Mouse (Mus musculus): ENCODE data around the gene Sirt6. TPM values are rescaled to one million over a fixed set of nuclear protein-coding genes. Genes with fewer than 3 reads are reported as not detected.

Sirt6 gene
- total RNA-seq, 1 experiment from 2014 or later: 6.4 TPM

- ATAC-seq (ENCODE audit: extremely low read depth, insufficient number of reproducible peaks, low FRiP score, poor library complexity, severe bottlenecking): no peak
Measured at GRCm38 (mm10) chr10:81627836-81628220, 231 bp upstream of the Sirt6 start.

DNA sequence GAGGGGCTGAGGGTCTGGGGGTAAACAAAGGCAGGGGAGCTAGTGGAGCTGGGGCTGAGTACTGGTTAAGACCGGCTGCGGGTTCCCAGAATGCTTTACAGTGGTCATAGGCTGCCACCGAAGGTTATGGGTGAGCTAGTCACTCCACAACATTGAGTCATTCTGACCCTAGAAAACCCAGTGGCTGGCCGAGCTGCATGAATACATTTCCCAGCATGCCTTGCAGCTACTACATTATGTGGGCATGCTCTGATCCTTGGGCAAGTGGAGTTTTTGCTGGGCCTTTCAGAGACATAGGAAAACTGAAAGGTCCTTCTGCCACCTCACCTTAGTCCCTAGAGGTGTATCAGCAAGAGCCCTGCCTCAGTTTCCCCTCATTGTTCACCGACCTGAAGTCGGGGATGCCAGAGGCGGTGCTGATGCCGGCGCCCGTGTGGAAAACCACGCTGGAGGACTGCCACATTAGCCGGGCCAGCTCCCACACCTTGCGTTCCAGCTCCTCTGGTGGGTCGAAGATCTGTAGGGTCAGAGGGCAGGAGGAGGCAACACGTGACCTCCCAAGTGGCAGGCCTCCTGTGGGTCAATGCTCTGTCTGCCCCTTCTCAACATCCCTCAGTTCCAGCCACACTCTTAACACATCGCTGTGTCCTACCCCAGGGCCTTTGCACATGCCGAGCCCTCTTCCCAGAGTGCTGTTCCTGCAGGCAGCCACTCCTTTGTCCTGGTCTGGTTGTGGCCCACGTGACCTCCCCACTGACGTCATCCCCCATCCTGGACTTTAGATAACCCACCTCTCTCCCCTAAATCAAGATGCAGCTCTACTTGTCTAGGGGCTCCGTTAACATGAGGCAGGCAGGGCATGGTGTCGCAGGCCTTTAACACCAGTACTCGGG lies 1.2 kb downstream of the Sirt6 start:
- no peak for ATAC-seq (ENCODE audit: extremely low read depth, insufficient number of reproducible peaks, low FRiP score, poor library complexity, severe bottlenecking)

DNA sequence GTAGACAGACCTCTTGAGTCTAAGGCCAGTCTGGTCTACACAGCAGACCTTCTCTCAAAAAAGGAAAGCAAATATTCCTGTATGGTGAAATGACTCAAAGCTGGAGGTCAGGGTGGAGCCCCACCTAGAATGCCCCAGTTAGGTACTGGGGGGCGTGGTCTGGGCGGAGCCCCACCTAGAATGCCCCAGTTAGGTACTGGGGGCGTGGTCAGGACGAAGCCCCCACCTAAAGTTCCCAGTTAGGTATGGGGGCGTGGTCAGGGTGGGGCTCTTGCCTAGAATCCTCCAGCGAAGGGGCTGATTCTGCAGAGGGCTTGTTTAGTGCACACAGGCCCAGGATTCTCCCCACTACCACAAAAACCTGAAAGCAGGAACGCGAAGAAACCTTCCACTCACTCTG lies 4.2 kb downstream of the Sirt6 start:
- no peak for ATAC-seq (ENCODE audit: extremely low read depth, insufficient number of reproducible peaks, low FRiP score, poor library complexity, severe bottlenecking)

- ATAC-seq (ENCODE audit: extremely low read depth, insufficient number of reproducible peaks, low FRiP score, poor library complexity, severe bottlenecking): no peak
Measured at GRCm38 (mm10) chr10:81620786-81621185, 6.8 kb downstream of the Sirt6 start.

DNA sequence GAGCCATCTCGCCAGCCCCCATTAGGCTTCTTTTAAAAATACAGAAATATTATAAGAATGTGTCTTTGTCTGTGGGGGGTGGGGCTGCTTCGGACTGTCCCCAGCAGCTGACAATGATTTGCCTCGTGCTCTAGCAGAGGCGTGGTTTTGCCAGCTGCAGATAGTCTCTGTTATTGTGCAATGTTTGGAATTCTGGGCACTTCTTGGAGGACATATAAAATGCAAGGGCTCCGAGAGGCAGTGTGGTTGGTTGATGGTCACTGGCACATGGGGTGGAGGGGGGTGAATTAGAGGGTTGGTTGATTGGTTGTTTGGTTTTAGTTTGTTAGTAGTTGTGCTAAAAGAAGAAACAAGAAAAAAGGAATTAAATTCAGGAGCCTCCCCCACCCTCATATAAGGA lies 7.6 kb downstream of the Sirt6 start:
- ATAC-seq (ENCODE audit: extremely low read depth, insufficient number of reproducible peaks, low FRiP score, poor library complexity, severe bottlenecking): no peak

GRCm38 (mm10) chr10:81615486-81615885 lies 12.1 kb downstream of the Sirt6 start:
- no peak for ATAC-seq (ENCODE audit: extremely low read depth, insufficient number of reproducible peaks, low FRiP score, poor library complexity, severe bottlenecking)

DNA sequence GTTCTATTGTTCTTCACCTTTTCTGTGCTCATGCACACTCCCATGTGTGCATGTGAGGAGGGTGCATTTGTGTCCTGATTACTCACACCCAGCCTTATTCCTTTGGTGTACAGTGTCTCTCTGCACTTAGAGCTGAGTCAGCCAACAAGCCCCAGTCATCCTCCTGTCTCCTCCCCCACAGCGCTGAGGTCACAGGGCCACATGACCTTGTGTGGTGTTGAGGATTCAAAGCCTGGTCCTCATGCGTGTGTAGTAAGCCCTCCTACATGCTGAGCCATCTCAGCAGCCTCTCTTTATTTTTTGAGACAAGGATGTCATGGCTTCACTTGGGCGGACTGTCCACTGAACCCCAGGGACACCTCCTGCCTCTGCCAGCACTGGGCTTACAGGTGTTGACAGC lies 14.8 kb downstream of the Sirt6 start:
- ATAC-seq (ENCODE audit: extremely low read depth, insufficient number of reproducible peaks, low FRiP score, poor library complexity, severe bottlenecking): no peak

DNA sequence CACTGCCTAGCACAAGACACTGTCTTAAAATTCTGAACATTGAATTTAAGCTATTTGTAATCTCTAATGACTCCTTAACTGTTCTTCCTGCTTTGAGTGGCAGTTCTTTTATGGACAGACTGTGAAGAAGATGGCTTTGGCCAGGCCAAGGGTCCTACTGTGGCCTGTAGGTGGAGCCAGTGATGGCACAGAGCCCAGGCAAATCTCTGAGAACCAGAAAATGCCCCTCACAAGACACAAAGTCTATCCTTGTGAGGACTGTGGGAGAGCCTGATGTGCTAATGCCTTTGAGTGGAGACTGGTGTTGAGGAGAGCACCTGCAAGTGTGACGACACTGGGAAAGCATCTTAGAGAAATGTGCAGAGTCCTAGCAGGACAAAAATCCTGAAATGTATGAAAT lies 19.3 kb downstream of the Sirt6 start:
- no peak for ATAC-seq (ENCODE audit: extremely low read depth, insufficient number of reproducible peaks, low FRiP score, poor library complexity, severe bottlenecking)

DNA sequence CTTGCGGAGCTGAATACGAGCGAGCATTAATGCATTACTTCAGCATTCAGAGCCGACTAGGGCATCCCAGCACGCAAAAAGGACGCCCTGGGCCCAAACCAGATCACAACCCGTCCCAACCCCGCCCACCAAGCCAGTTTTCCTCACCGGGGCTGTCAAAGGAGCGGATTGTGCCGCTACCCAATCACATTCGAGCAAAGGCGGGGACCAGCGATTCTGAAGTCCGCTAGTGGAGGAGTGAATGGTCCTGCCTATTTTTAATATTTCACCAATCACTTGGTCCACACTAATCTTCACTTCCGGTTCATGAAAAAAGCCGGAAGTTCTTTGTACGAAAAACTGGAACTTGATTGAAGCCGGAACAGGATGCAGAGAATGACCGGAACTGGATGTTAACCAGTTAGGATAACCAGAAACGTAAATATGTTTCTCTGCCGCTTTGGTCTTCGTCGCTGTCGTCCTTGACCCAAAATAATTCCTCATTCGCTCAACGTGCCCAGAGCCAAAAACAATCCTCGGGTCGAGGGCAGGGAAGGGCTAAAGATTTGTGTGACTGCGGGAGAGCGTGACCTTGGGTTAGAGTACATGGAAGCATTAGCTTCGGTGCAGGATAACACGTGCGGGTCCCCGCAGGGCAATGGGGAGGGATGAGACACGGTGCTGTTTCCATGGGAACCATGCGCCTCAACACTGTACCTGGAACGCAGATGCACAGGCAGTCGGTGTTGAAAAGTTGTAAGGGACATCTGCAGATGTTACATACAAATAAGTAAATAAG lies 21.4 kb downstream of the Sirt6 start, which contains the start of gene BC025920:
BC025920 (plus strand) TSS at position 297 of the 778 bp plus-strand sequence.
- ATAC-seq (ENCODE audit: extremely low read depth, insufficient number of reproducible peaks, low FRiP score, poor library complexity, severe bottlenecking): peak; percentile 87

DNA sequence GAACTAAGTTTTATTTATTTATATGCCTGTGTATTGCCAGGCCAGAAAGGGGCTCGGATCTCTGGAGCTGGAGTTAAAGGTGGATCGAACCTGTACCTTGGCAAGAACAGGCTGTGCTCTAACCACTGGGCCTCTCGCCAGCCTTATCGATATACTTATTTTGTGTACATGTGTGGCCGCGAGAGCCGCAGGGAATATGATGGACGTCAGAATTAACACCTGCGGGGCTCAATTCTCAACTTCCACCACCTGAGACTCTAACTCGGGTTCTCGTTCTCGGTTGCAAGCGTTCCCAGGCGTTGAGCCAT lies 22.0 kb downstream of the Sirt6 start:
- ATAC-seq (ENCODE audit: extremely low read depth, insufficient number of reproducible peaks, low FRiP score, poor library complexity, severe bottlenecking): no peak

DNA sequence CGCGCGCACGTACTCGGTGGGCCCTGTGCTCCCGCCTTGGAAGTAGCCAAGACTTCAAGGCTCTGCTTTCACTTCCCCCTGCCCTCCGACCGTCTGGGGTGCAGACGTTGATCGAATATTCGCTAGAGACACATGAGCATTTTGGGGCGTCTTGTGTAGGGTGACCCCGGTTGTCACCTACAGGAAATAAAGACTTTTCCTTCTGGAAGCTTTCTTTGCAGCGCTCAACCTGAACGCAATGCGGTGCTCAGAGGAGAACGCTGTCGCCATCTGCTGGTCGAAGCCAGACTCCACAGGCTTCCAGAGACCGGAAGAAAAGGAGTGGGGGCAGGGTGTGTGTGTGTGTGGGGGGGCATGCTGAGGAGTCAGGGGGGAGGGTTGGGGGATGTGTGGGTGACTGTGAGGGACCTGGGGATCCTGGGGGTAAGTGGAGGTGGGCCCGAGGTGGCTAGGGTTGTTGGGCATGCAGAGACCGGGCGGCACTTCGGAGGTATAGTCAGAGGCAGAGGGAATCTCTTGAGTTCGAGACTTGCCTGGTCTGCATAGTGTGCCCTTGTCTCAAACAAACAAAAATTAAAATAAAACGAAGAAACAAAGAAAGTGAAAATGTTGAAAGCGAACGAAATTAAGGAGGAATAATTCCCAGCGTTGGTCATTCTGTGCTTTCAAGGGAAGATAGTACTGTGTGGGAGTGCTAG lies 22.5 kb downstream of the Sirt6 start:
- ATAC-seq (ENCODE audit: extremely low read depth, insufficient number of reproducible peaks, low FRiP score, poor library complexity, severe bottlenecking): peak; percentile 51

- ATAC-seq (ENCODE audit: extremely low read depth, insufficient number of reproducible peaks, low FRiP score, poor library complexity, severe bottlenecking): no peak
Measured at GRCm38 (mm10) chr10:81604019-81604967, 23.3 kb downstream of the Sirt6 start.

GRCm38 (mm10) chr10:81602741-81603151 lies 24.9 kb downstream of the Sirt6 start:
- ATAC-seq (ENCODE audit: extremely low read depth, insufficient number of reproducible peaks, low FRiP score, poor library complexity, severe bottlenecking): peak; percentile 42; the same call in 1 of the 2 replicates

GRCm38 (mm10) chr10:81601396-81601905 lies 26.1 kb downstream of the Sirt6 start:
- no peak for ATAC-seq (ENCODE audit: extremely low read depth, insufficient number of reproducible peaks, low FRiP score, poor library complexity, severe bottlenecking)

GRCm38 (mm10) chr10:81600738-81601203 lies 26.8 kb downstream of the Sirt6 start, which contains the start of gene Tle6:
Tle6 (minus strand) TSS chr10:81601073.
- peak; percentile 65 for ATAC-seq (ENCODE audit: extremely low read depth, insufficient number of reproducible peaks, low FRiP score, poor library complexity, severe bottlenecking)

DNA sequence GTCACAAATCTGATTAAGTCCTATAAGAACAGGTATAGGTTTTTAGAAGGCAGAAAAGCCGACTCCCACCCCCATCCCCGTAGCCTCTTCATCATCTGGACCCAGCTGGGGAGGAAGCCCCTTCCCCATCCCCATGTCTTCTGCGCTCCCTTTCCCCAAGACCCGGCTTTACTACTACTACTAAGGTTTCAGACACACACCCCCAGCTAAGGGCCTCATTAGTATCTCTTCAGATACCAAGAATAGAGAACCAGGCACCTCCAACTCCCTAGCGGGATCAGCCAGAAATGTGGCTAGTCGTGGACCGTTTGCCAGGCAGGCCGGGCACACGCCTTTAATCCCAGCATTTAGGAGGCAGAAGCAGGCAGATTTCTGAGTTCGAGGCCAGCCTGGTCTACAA lies 27.5 kb downstream of the Sirt6 start:
- no peak for ATAC-seq (ENCODE audit: extremely low read depth, insufficient number of reproducible peaks, low FRiP score, poor library complexity, severe bottlenecking)

- ATAC-seq (ENCODE audit: extremely low read depth, insufficient number of reproducible peaks, low FRiP score, poor library complexity, severe bottlenecking): no peak
Measured at GRCm38 (mm10) chr10:81599630-81600029, 28.0 kb downstream of the Sirt6 start.

DNA sequence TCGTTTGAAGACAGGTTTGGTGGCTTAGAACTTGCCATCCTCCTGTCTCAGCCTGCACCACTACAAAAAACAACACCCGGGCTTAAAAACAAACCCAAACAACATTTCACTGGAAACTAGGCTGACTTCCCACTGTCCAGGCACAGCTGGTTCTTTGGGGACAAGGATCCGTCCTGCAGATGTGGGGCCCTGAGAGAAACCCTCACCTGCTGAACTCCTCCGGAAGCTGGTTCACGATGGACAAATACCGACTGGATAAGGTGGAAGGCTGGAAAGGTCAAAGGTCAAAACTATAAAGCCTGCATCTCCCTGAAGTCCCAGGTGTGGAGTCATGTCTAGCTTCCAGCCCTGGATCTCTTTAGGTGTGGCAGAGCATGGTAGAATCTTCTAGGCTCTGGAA lies 28.7 kb downstream of the Sirt6 start:
- no peak for ATAC-seq (ENCODE audit: extremely low read depth, insufficient number of reproducible peaks, low FRiP score, poor library complexity, severe bottlenecking)

All from neutrophil, adult 5-6 weeks (primary cell).